Mouse (Mus musculus): ENCODE measurements around the gene Zfp687. TPM values are rescaled to one million over a fixed set of nuclear protein-coding genes. Genes with fewer than 3 reads are reported as not detected.

Gene Zfp687
- polyA plus RNA-seq, 1 experiment from 2014 or later: 28.1 TPM

Small RNAs within 50 kb of the gene (microRNA-seq; reads per million reads assigned to microRNA genes)
- 1.2 reads per million for gene Mir7013

Other genes starting within 250 kb of the Zfp687 start
- 5.3 and 6.0 TPM in 2 replicates for gene Cgn, start 229.0 kb downstream of the Zfp687 start, polyA plus RNA-seq (2015; fragmentation: Nextera tagmentation; extraction: Ambion mirVana)
- 26.9 and 27.3 TPM in 2 replicates for gene Pogz, start 177.9 kb downstream of the Zfp687 start, polyA plus RNA-seq (2015; fragmentation: Nextera tagmentation; extraction: Ambion mirVana)
- 375 and 391 TPM in 2 replicates for gene Psmb4, start 128.5 kb downstream of the Zfp687 start, polyA plus RNA-seq (2015; fragmentation: Nextera tagmentation; extraction: Ambion mirVana)
- 7.7 and 9.0 TPM in 2 replicates for gene Selenbp1, start 82.4 kb downstream of the Zfp687 start, polyA plus RNA-seq (2015; fragmentation: Nextera tagmentation; extraction: Ambion mirVana)
- 5.0 and 5.2 TPM in 2 replicates for gene Rfx5, start 61.4 kb downstream of the Zfp687 start, polyA plus RNA-seq (2015; fragmentation: Nextera tagmentation; extraction: Ambion mirVana)
- gene Pi4kb, start 40.7 kb downstream of the Zfp687 start, polyA plus RNA-seq (2015; fragmentation: Nextera tagmentation; extraction: Ambion mirVana): 24.7 and 25.3 TPM in 2 replicates
- gene Psmd4, start 27.2 kb upstream of the Zfp687 start, polyA plus RNA-seq (2015; fragmentation: Nextera tagmentation; extraction: Ambion mirVana): 293 and 295 TPM in 2 replicates
- 19.9 and 20.5 TPM in 2 replicates for gene Pip5k1a, start 91.5 kb upstream of the Zfp687 start, polyA plus RNA-seq (2015; fragmentation: Nextera tagmentation; extraction: Ambion mirVana)
- 256 and 262 TPM in 2 replicates for gene Vps72, start 95.6 kb upstream of the Zfp687 start, polyA plus RNA-seq (2015; fragmentation: Nextera tagmentation; extraction: Ambion mirVana)
- 1.0 and 1.8 TPM in 2 replicates for gene Tmod4, start 109.0 kb upstream of the Zfp687 start, polyA plus RNA-seq (2015; fragmentation: Nextera tagmentation; extraction: Ambion mirVana)
- gene Scnm1, start 118.6 kb upstream of the Zfp687 start, polyA plus RNA-seq (2015; fragmentation: Nextera tagmentation; extraction: Ambion mirVana): 99.2 and 103 TPM in 2 replicates
- gene Lysmd1, start 118.6 kb upstream of the Zfp687 start, polyA plus RNA-seq (2015; fragmentation: Nextera tagmentation; extraction: Ambion mirVana): 36.2 and 38.1 TPM in 2 replicates
- 2.3 and 2.8 TPM in 2 replicates for gene Tnfaip8l2, start 126.9 kb upstream of the Zfp687 start, polyA plus RNA-seq (2015; fragmentation: Nextera tagmentation; extraction: Ambion mirVana)
- 23.4 and 37.6 TPM in 2 replicates for gene Sema6c, start 145.0 kb upstream of the Zfp687 start, polyA plus RNA-seq (2015; fragmentation: Nextera tagmentation; extraction: Ambion mirVana)
- gene Gabpb2, start 202.5 kb upstream of the Zfp687 start, polyA plus RNA-seq (2015; fragmentation: Nextera tagmentation; extraction: Ambion mirVana): 5.5 and 5.7 TPM in 2 replicates
- 66.8 and 68.4 TPM in 2 replicates for gene Cdc42se1, start 213.3 kb upstream of the Zfp687 start, polyA plus RNA-seq (2015; fragmentation: Nextera tagmentation; extraction: Ambion mirVana)
- gene Mllt11, start 216.7 kb upstream of the Zfp687 start, polyA plus RNA-seq (2015; fragmentation: Nextera tagmentation; extraction: Ambion mirVana): 253 and 276 TPM in 2 replicates
- 0.23 and 0.26 TPM in 2 replicates for gene Gm128, start 226.2 kb upstream of the Zfp687 start, polyA plus RNA-seq (2015; fragmentation: Nextera tagmentation; extraction: Ambion mirVana)
- gene Bnipl, start 235.7 kb upstream of the Zfp687 start, polyA plus RNA-seq (2015; fragmentation: Nextera tagmentation; extraction: Ambion mirVana): 0.17 TPM in 1 of 2 replicates, not detected in the other

Measured in midbrain, embryonic 13.5 days (tissue).